Mouse (Mus musculus) MEL (cell line): Measurements from ENCODE around the gene Zfp664.

Source experiments
- CTCF ChIP-seq, 3 experiments: IDR thresholded peaks in 2 of 3; conservative IDR thresholded peaks in 1 of 3; 2 replicates each; pipeline ENCODE4 v1.5.1; 2011 to 2012; ENCODE audit warnings: low read length in 3 of 3, low read depth in 2 of 3, mild to moderate bottlenecking in 2 of 3, improper control_type of control experiment in 1 of 3, inconsistent platforms in 1 of 3, mixed read lengths in 1 of 3, moderate library complexity in 1 of 3; ENCODE audit not compliant: control insufficient read depth in 1 of 3, insufficient read depth in 1 of 3, poor library complexity in 1 of 3, severe bottlenecking in 1 of 3
- GATA1 ChIP-seq: IDR thresholded peaks from 2 replicates; pipeline ENCODE4 v1.6.1; 2011; ENCODE audit warnings: low read depth, low read length, improper control_type of control experiment
- KAT2A ChIP-seq: conservative IDR thresholded peaks from 2 replicates; pipeline ENCODE4 v1.6.1; 2012; ENCODE audit warnings: low read depth, low read length, improper control_type of control experiment, inconsistent platforms
- RCOR1 ChIP-seq: IDR thresholded peaks from 2 replicates; pipeline ENCODE4 v1.6.1; 2012; ENCODE audit warnings: low read depth, mild to moderate bottlenecking, inconsistent platforms, low read length, improper control_type of control experiment
- TCF12 ChIP-seq: IDR thresholded peaks from 2 replicates; pipeline ENCODE4 v1.6.1; 2014; ENCODE audit warnings: low read depth, mild to moderate bottlenecking, inconsistent platforms, low read length, improper control_type of control experiment, moderate library complexity

GRCm38 (mm10) chr5:124830331-124830730, 32.2 kb upstream of the Zfp664 start:
- no peak for TF ChIP-seq TCF12
- TF ChIP-seq RCOR1, result no peak
- no peak for TF ChIP-seq CTCF (IDR thresholded peaks at IDR 0.05 in 2 of 3, conservative IDR thresholded peaks at IDR 0.05 in 1 of 3; ENCODE audit: control insufficient read depth in 1 of 3, insufficient read depth in 1 of 3, low read depth in 2 of 3, low read length in 3 of 3, poor library complexity in 1 of 3, severe bottlenecking in 1 of 3)
- TF ChIP-seq KAT2A, result no peak
- TF ChIP-seq GATA1, result no peak
